Mouse (Mus musculus) cortical plate, adult 2 months (tissue): ENCODE data around the gene 4930550C14Rik.

Experiments used
- CTCF ChIP-seq: fragments of 200-500 bp; IDR thresholded peaks from 2 replicates; pipeline ENCODE4 v1.5.1; 2011; ENCODE audit warnings: mild to moderate bottlenecking, control low read depth, low read length; ENCODE audit not compliant: insufficient read depth; ENCODE audit errors: extremely low read depth
- POLR2A ChIP-seq: fragments of 200-500 bp; IDR thresholded peaks from 2 replicates; pipeline ENCODE4 v1.6.1; 2011; ENCODE audit warnings: mild to moderate bottlenecking, low read length, control low read depth; ENCODE audit not compliant: insufficient read depth; ENCODE audit errors: extremely low read depth

GRCm38 (mm10) chr9:53400696-53401095, 1.4 kb upstream of the 4930550C14Rik start:
- no peak for TF ChIP-seq CTCF
- TF ChIP-seq POLR2A = no peak
